In the genomic region with DNA sequence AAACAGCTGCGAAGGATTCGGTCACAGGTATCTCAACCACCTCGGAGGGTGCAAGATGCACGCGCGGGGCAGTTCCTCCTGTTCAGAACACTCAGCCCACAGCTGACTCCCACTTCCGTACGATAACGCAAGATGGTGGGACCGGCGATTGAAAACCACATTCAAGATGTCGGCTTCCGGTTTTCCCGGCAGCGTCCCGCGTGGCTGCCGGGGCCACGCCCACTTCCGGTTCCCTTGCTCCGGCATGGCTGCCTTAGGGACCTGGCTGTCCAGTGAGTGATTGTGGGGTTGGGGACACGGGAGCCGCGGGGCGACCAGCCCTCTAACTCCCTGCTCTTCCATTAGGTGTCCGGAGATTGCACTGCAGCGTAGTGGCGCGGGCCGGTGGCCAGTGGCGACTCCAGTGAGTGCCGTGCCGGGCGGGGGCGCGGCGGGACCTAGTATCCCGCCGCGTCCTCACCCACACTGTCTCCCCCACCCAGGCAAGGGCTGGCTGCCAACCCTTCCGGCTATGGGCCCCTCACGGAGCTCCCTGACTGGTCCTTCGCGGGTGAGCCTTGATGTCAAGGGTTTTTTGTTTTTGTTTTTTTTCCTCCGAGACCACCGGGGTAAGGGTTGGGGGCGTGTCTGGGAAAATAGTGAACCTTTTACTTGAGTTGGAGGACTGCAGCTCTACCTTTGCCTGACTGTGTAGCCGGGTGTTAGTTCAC, we compare ENCODE assay signal across 8 mouse cellular contexts. TPM values are rescaled to one million over a fixed set of nuclear protein-coding genes. Genes with fewer than 3 reads are reported as not detected.
DNase-seq lines count a peak whose midpoint lies in the region; ATAC-seq and TF ChIP-seq lines count a peak whose summit lies in the region.

A gene (plus strand): TSS at position 221 of the 710 bp plus-strand sequence.

- H3K27ac ChIP-seq in hindbrain, postnatal 0 days: peak within 1 kb of the TSS; percentile 87

- H3K4me3 ChIP-seq in hindbrain, postnatal 0 days (ENCODE audit: low read length): peak within 1 kb of the TSS; percentile 77

- H3K27me3 ChIP-seq in hindbrain, postnatal 0 days (ENCODE audit: insufficient read depth, low read length): no peaks in the 10 kb centered on the region

- no peak for TF ChIP-seq CTCF in hindbrain, postnatal 0 days (IDR thresholded peaks at IDR 0.05; ENCODE audit: low read depth)

- H3K4me1 ChIP-seq in hindbrain, postnatal 0 days (ENCODE audit: insufficient read depth, low read length): 0 out of 2 replicates have a peak, but pooled peaks cover 10% of the 10 kb centered on the region

- under 1% methylated on average over 48 of the region's 48 CpGs for WGBS in hindbrain, postnatal 0 days

- peak within 1 kb of the TSS; percentile 64 for H3K4me2 ChIP-seq in hindbrain, postnatal 0 days (ENCODE audit: low read depth, low read length)

- peak; percentile 81 for ATAC-seq in common myeloid progenitor, adult 5-6 weeks (replicated peaks; ENCODE audit: low read depth, poor library complexity, severe bottlenecking)
- peak; percentile 86 for ATAC-seq in hindbrain, postnatal 0 days

- peak within 1 kb of the TSS; percentile 64 for H3K9ac ChIP-seq in hindbrain, postnatal 0 days (replicated peaks; ENCODE audit: low read length)

- H3K9me3 ChIP-seq in hindbrain, postnatal 0 days (ENCODE audit: low read length): no peaks in the 10 kb centered on the region

- peaks cover 7% of the 10 kb centered on the region; the same call in 1 of the 2 replicates for H3K36me3 ChIP-seq in hindbrain, postnatal 0 days (ENCODE audit: insufficient read depth, low read length)

- DNase-seq in ZHBTc4 (ENCODE audit: low read depth, low spot score): peak; percentile 95
- DNase-seq in gastrocnemius, adult 8-10 months (ENCODE audit: low spot score in 2 of 2): peak; percentile 84 to 88
- peak; percentile 97 for DNase-seq in hindbrain, postnatal 0 days (ENCODE audit: low spot score)
- peak; percentile 87 to 93 for DNase-seq in left cerebral cortex, adult 18-20 months (ENCODE audit: low spot score in 2 of 2)
- DNase-seq in lung, postnatal 4 days: peak; percentile 94 to 96
- peak; percentile 85 for DNase-seq in retina, postnatal 7 days (ENCODE audit: low read depth, low spot score)
- DNase-seq in urinary bladder, adult 18-20 months (ENCODE audit: low spot score in 2 of 2): peak; percentile 85 to 90

RNA-seq across cellular contexts. Expression of the gene that starts here (rescaled TPM):
- 139 and 219 TPM in 2 replicates for total RNA-seq in common myeloid progenitor, adult 5-6 weeks (2017)
- 100 to 1,000 TPM; 104 to 126 (median 117) TPM for total RNA-seq in gastrocnemius, adult 8-10 months (2022)
- total RNA-seq in hindbrain, postnatal 0 days (2014; rRNA removed): 113 and 129 TPM in 2 replicates
- 266 and 297 TPM in 2 replicates for polyA plus RNA-seq in hindbrain, postnatal 0 days (2015; fragmentation: Nextera tagmentation; extraction: Ambion mirVana)
- 10 to 100 TPM; 89.2 to 93.8 TPM for total RNA-seq in left cerebral cortex, adult 18-20 months (2021)

Comparison
In these comparisons a context has a peak if more than half of its experiments do, and no peak if none do; other contexts are left out.
1. Peak in every context shown above with its lines: DNase-seq, ATAC-seq, H3K4me3 ChIP-seq and H3K27ac ChIP-seq.